Mouse (Mus musculus) gastrocnemius, adult 2 months (tissue): ENCODE data around the gene Atpif1. TPM values are rescaled to one million over a fixed set of nuclear protein-coding genes. Genes with fewer than 3 reads are reported as not detected.
"Not testable (repeated sequence)": the region's sequence is repeated elsewhere in the genome, so short reads cannot be mapped to it uniquely, and the experiment has no call there.

Experiments used
- DNase-seq: peaks from one replicate; pipeline ENCODE4 v3.0.0; 2022
- H3K27ac ChIP-seq: fragments of 200-600 bp; 2 replicates; pipeline ENCODE4 v1.8.1; 2022; ENCODE audit warnings: mild to moderate bottlenecking
- H3K4me3 ChIP-seq: fragments of 200-600 bp; 2 replicates; pipeline ENCODE4 v1.8.1; 2022; ENCODE audit warnings: mild to moderate bottlenecking, moderate library complexity
- CTCF ChIP-seq: fragments of 200-600 bp; IDR thresholded peaks from 2 replicates; pipeline ENCODE4 v1.8.1; 2022; ENCODE audit warnings: antibody characterized with exemption, mild to moderate bottlenecking, moderate library complexity
- intact Hi-C: fragments of 180-260 bp; cut with DNase I; formaldehyde crosslinking; loops from one replicate; pipeline ENCODE4 v1.15.1; 2025
- total RNA-seq, 2 experiments: library from RNA; stranded (reverse); gene quantifications; 2 replicates each; pipeline ENCODE4 v1.2.3; 2021

Gene Atpif1
- total RNA-seq, 2 experiments from 2014 or later, result 41.0 to 60.0 TPM

DNA sequence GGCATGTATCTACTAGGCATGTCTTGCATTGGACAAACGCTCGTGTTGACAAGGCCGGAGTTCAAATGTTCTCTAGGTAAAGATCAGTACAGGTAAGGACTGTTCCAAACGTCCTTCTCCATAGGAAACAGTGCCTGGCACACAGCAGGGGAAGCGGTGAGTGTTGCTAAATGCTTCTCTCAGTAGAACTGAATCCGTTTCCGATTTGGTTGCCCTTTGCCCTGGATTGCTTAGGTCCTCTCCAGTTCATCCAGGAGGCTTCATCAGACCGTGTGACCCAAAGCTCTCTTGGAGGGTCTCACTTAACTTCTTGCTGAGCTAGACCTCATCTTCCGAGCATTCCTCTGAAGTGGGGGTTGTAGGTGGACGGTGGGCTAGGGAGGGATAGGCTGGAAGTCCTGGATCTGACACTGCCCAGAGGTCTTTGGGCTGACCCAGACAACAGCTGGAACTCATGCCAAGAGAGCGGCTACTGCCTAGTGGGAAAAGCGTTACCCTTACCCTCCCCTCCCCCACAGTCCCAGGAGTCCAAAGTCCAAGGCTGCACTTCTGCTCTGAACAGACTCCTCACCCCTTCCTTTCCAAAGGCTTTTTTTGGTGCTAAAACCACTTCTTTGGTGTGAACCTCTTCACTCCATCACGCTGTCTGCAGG lies 50.4 kb downstream of the Atpif1 start:
- Histone ChIP-seq H3K27ac (no peak overlapping the region), H3K4me3 (no peak overlapping the region)
- TF ChIP-seq CTCF, result no peak
- DNase-seq, result no peak
- intact Hi-C loops, result no loop called here

GRCm38 (mm10) chr4:132482104-132482503 lies 51.4 kb downstream of the Atpif1 start:
- intact Hi-C loops, H3K27ac ChIP-seq, H3K4me3 ChIP-seq, DNase-seq: not testable (repeated sequence)

Other genes starting within 250 kb of the Atpif1 start
- gene Rab42, start 230.3 kb downstream of the Atpif1 start, total RNA-seq, result under 1 TPM in 1 of 2 experiments, not detected in 1; 0.33 TPM
- 10 to 100 TPM; 10.4 to 11.7 TPM for gene Trnau1ap, start 204.1 kb downstream of the Atpif1 start, total RNA-seq
- gene Rcc1, start 180.1 kb downstream of the Atpif1 start, total RNA-seq, result 1 to 10 TPM; 7.7 to 7.8 TPM
- gene Phactr4, start 111.2 kb downstream of the Atpif1 start, total RNA-seq, result 10 to 100 TPM; 14.6 to 15.6 TPM
- gene Med18, start 69.7 kb downstream of the Atpif1 start, total RNA-seq, result 1 to 10 TPM; 2.9 to 3.3 TPM
- gene Sesn2, start 23.2 kb downstream of the Atpif1 start, total RNA-seq, result 1 to 10 TPM; 1.5 to 2.1 TPM
- gene Dnajc8, start 1.9 kb upstream of the Atpif1 start, total RNA-seq, result 10 to 100 TPM; 47.2 to 59.3 TPM
- under 1 TPM; 0.56 to 0.98 TPM for gene Ptafr, start 30.4 kb upstream of the Atpif1 start, total RNA-seq
- gene Eya3, start 105.3 kb upstream of the Atpif1 start, total RNA-seq, result 10 to 100 TPM; 11.2 to 15.5 TPM
- under 1 TPM; 0.54 to 0.70 TPM for gene Xkr8, start 198.9 kb upstream of the Atpif1 start, total RNA-seq
- gene Smpdl3b, start 223.6 kb upstream of the Atpif1 start, total RNA-seq, result under 1 TPM; 0.47 to 0.66 TPM
- gene Rpa2, start 234.7 kb upstream of the Atpif1 start, total RNA-seq, result 10 to 100 TPM; 14.2 to 16.3 TPM